Mouse (Mus musculus): ENCODE data around the gene Src.

Gene Src

GRCm38 (mm10) chr2:157417229-157417628 lies 1.0 kb upstream of the Src start:
- no peak for DNase-seq

- DNase-seq, result no peak
These were observed 396 bp downstream of the Src start for GRCm38 (mm10) chr2:157418609-157419071.

DNA sequence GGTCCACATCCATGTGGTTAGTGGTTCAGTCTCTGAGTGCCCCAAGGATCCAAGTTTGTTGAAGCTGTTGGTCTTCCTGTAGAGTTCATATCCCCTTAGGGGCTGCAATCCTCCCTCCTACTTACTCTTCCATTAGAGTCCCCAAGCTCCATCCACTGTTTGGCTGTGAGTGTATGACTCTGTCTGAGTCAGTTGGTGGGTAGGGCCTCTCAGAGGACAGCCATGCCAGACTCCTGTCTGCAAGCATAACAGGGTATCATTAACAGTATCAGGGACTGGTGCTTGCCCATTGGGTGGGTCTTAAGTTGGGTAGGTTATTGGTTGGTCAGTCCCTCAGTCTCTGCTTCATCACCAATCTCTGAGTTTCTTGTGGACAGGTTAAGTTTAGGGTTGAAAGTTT lies 1.3 kb downstream of the Src start:
- no peak for DNase-seq

DNA sequence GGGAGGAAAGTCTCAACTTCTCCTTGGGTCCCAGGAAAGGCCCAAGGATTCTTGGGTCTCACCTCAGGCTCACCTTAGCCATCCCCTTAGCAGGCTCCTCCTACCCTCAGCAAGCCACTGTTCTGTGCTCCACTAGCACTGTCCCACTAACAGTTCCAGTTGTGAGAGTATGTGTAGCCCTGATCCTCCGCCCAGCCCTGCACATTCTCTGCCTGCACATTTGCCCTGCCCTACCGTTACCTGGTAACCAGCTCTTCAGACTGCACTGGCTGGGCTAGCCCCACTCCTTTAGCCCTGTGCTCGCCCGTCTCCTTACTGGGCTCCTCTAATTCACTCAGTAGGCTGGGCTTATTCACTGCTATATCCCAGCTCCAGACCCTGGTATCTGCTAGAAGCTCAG lies 2.2 kb downstream of the Src start:
- no peak for DNase-seq

DNA sequence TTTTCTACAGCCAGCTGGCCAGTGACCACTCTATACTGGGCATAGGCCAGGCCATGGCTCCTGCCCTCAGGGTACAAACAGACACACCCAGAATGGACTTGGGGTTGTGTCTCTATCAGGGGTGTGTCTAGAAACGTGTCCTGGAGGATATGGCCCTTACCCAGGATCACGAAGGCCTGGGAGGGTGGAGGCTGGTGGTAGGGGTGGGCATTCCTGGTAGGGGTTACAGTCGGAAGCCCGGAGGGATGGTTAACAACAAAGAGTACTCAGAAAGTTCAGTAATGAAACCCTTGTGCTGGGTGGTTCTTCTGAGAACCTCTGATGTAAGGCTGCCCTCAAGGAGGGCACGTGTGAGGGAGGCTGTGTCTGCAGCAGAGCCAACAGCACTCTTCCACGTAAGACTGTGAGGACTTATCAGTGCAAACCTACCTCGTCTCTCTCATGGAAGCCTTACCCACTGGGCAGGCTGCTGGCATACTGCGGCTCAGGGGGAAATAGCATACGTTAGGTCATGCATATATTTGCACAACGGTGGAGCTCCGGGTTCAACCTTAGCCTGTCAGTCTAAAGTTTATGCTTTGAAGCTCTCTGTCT lies 3.9 kb downstream of the Src start:
- no peak for DNase-seq

DNA sequence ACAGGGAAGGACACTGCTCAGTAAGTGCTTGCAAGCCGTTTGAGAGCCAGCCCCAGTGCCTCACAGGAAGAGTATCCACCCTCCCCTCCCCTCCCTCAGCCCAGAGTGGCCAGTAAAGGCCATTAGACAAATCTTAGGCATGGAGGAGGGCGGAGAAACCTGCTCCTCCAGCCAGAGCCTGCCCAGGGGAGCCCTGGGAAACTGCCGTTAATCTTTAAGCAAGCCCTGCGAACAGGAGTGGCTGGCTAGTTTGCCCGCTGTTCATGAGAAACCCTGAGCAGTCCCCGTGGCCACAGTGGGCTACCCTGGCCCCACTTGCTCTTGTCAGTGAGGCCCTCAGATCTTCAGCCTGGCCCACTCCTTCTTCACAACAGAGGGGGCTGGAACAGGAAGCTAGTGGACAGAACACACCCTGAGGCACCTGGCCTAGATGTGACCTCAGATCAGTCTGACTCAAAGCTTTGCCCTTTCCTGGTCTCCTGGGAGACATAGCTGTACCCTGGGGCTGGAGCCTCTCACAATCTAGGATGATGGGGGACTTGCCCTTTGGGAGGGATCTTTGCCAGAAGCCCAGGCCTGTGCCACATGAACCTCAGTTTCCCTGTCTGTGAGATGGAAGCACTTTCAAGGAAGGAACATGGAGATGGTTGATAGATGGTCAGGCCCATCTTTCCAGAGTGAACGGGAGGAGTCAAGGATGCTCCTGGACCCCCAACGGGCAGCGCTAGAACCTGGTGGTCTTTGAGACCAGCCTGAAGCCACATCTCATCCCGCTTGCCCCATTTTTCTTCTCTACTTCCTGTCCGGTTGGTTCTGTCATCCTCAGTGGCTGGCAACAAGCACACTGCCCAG lies 4.8 kb downstream of the Src start:
- DNase-seq, result peak; percentile 85 to 91

DNA sequence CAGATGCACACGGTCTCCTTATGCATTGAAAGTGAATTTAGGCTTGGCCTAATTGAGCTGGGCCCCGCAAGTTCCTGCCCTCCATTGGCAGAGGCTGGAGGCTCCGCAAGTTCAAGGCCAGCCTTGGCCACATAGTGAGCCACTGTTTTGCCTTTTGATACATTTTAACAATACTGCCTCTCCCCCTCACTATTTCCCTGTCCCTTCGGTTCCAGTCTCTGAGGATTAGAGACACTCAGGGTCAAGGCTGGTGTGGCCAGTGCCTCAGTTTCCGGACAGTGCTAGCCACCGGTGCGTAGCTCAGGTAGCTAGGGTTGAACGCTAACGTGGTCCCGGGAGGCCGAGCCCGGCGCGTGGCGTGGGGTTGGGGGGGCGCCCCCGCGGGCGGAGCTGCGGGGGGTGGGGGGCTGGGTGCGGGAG lies 5.5 kb downstream of the Src start:
- DNase-seq, result no peak

GRCm38 (mm10) chr2:157424126-157424903 lies 6.1 kb downstream of the Src start:
- DNase-seq, result peak; percentile 47 to 77

DNA sequence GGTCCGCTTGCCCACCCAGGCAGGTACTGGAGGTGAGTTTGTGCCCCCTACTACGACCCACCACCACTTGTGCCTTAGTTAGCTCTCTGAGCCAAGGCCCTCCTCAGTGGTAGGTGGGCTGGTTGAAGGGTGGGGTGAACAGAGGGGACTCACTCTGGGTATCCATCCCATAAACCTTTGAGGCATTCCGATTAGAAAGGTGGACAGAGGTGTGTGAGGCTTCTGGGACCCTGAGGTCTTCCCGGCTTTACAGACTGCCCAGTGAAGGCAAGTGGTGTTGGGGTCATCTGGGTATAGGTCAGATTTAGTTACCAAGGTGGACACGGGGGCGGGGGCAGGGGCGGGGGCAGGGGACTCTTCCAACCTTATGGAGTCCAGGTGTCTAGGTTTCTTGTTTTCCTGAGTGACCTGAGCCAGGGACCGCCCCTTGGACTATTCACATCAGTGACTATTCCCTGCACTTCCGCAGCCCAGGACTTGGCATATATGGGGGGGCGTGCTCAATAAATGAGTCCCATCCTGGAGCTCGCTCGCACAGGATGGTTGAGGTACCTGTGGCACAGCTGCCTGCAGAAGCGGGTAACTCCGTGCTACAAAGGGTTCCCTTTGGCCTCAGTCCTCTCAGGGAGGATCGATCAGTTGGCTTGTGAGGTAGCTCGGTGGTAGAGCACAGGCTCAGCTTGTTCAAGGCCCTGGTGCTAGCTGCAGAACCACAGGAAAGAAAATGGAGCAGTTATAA lies 6.8 kb downstream of the Src start:
- DNase-seq, result peak; percentile 33 to 54

- no peak for DNase-seq
These were observed 7.4 kb downstream of the Src start for GRCm38 (mm10) chr2:157425643-157425988.

DNA sequence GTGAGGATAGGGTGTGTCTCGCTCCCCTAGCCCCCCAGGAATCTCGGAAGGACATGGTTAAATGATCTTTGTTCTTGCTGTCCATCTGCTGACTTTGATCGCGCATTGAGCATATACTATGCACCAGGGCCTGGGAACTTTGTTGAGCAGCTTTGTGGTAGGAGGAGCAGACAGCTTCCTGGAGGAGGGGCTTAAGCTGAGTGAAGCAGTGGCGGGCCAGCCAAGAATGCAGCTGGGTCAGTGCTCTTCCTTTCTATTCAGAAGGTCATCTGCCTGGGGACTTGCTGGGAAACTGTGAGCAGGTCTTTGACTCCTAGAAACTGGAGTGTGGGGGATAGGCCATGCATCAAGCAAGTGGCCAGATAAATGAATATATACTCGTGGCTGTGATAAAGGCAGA lies 7.9 kb downstream of the Src start:
- DNase-seq, result peak; percentile 66 to 69

GRCm38 (mm10) chr2:157427164-157427563 lies 8.9 kb downstream of the Src start:
- no peak for DNase-seq

- no peak for DNase-seq
These were observed 10.3 kb downstream of the Src start for GRCm38 (mm10) chr2:157428351-157429139.

- no peak for DNase-seq
These were observed 11.5 kb downstream of the Src start for GRCm38 (mm10) chr2:157429735-157430134.

GRCm38 (mm10) chr2:157430667-157431429 lies 12.6 kb downstream of the Src start:
- peak; percentile 45 to 66 for DNase-seq

DNA sequence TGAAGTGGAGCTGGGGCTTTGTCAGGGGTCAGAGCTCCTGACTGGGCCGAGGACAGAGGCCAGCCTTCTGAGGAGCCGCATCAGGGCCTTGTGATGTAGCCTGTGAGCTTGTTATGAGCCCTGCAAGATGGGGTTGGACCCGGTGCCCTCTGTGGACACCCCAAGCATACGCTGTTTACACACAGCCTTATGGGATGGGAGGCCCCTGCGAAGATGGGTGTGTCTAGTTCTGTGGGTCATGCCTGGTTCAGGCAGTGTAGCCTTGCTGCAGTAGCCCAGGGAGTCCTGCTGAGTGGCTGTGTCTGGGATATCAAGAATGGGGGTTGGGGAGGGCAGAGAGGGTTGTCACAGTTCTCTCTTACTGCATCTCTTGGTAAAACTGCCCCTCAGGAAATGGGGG lies 13.7 kb downstream of the Src start:
- DNase-seq, result no peak

DNA sequence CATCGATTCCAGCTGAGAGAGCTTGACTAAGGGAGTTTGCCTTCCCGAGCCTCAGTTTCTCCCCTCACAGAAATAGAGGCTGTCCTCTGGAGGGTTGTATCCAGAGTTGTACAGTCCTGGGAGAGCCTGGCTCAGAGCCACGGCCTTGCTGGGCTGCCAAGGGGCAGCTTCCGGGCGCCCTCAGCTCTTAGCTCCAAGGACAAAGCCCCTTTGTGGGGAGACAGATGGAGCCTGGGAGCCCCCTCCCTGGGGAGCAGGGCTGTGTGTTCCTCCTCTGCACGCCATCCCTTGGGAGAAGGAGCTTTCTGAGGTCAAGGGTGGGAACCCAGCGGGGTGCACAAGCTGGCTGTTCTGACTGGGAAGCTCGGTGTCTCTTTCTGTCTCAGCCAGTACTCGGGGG lies 14.2 kb downstream of the Src start:
- peak in 1 of 2 experiments; percentile 61 for DNase-seq

DNA sequence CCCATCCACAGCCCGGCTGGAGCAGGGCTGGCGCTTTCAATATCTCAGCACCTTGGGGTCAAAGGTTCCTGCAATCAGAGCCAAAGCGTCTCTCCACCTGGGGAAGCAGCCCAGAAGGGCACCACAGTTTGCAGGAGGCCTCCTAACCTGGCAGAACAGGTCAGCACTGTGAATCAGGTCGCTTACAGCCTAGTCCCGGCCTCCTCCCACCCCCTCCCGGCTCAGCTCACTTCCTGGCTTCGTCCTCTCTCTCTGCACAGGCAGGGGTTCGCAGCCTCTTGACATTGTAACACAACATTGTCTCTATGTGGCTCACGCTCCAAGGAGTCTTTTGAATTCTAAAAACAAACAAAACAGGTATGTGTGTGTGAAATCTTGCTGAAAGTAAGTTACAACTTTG lies 15.8 kb downstream of the Src start:
- DNase-seq, result peak; percentile 64

DNA sequence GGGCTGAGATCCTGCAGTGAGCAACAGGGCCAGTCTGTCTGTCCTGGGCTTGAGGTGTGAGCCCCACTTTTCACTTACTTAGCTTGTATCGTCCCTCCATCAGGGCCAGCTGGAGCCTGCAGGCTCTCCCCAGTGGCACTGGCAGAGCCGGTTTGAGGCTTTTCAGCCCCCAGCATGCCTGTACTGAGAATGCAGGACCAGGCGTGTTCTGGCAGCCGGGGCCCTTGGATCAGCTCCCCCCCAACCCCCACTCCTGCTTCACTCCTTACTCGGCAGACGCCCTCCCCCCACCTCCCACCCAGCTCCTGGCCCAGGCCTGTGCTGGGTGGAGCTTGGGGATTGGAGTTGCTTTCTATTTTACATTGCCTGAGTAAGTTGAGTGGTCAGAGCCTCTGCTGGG lies 16.3 kb downstream of the Src start:
- peak; percentile 36 to 46 for DNase-seq

DNA sequence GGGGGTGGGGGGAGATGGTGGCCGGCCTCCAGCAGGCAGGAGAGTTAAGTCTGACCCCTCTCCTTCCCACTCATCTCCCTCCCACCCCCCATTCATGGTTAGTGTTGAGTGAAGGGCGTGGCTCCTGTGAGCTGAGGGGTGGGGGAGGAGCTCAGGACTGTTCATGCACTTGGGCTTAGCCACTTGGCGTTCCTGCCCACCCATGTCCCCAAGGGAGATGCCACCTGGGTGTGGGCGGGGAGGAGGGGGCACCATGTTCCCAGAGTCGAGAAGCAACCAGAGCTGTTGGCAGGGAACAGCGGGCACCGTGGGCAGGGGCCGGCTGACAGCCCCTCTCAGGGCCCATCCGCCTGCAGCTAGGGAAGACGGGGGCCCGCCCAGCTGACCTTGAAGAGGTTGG lies 18.3 kb downstream of the Src start:
- no peak for DNase-seq

DNA sequence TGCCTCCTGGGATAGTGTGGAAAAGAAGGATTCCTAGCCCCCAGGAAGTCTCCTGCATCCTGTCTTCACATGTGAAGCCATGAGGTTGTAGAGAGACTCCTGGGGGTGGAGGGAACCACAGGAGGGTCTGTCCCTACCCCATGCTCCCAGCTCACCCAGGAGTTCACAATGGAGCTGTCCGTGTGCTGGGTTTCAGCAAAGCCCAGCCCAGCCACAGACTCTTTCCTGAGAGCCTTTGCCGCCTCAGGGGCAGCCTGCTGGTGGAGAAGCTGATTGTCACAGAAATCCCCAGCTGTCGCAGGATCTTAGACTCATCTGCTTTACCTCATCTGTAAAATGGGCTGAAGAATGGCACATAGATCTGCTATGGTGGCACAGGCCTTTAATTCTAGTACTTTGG lies 18.9 kb downstream of the Src start:
- DNase-seq, result no peak

Data from kidney, postnatal 36 days (tissue).